Comparison of ENCODE assay signal across 26 mouse cellular contexts in genomic region chr1:163277069-163277468, GRCm38 (mm10). TPM values are rescaled to one million over a fixed set of nuclear protein-coding genes. Genes with fewer than 3 reads are reported as not detected.
"Had no signal": no experiment of that assay in that cellular context is flagged by ENCODE, and none has a peak within 500 bp of the region (broad histone marks: within the 10 kb centered on the region; RNA-seq: fewer than 3 reads in every experiment).

No protein-coding gene starts in this region.

- H3K4me3 ChIP-seq: heart, adult 2 months; heart, embryonic 13.5 days; heart, embryonic 15.5 days; hindbrain, embryonic 13.5 days; hindbrain, embryonic 15.5 days; kidney, embryonic 15.5 days; limb, embryonic 13.5 days; limb, embryonic 15.5 days; liver, embryonic 12.5 days had no signal

- H3K9me3 ChIP-seq: heart, embryonic 13.5 days; heart, embryonic 15.5 days; hindbrain, embryonic 13.5 days; hindbrain, embryonic 15.5 days; kidney, embryonic 15.5 days; limb, embryonic 13.5 days; limb, embryonic 15.5 days; liver, embryonic 12.5 days had no signal

- H3K27ac ChIP-seq: heart, adult 2 months; heart, embryonic 13.5 days; heart, embryonic 15.5 days; hindbrain, embryonic 13.5 days; hindbrain, embryonic 15.5 days; hindbrain, postnatal 0 days; kidney, embryonic 15.5 days; kidney, postnatal 0 days; limb, embryonic 13.5 days; limb, embryonic 15.5 days; liver, embryonic 12.5 days; liver, embryonic 14.5 days had no signal

- H3K4me2 ChIP-seq: heart, embryonic 11.5 days; heart, embryonic 13.5 days; heart, embryonic 15.5 days; hindbrain, embryonic 13.5 days; hindbrain, embryonic 15.5 days; kidney, embryonic 15.5 days; limb, embryonic 13.5 days; limb, embryonic 15.5 days; liver, embryonic 12.5 days had no signal

- H3K36me3 ChIP-seq: heart, embryonic 15.5 days; hindbrain, embryonic 13.5 days; hindbrain, embryonic 15.5 days; kidney, embryonic 15.5 days; liver, embryonic 12.5 days had no signal

- H3K27me3 ChIP-seq: heart, embryonic 13.5 days; heart, embryonic 15.5 days; hindbrain, embryonic 13.5 days; hindbrain, embryonic 15.5 days; kidney, embryonic 15.5 days; limb, embryonic 13.5 days; limb, embryonic 15.5 days; liver, embryonic 12.5 days had no signal

- H3K9ac ChIP-seq: heart, embryonic 13.5 days; heart, embryonic 15.5 days; hindbrain, embryonic 13.5 days; hindbrain, embryonic 15.5 days; kidney, embryonic 15.5 days; limb, embryonic 13.5 days; limb, embryonic 15.5 days; liver, embryonic 12.5 days; liver, embryonic 14.5 days had no signal

- ATAC-seq: hindbrain, postnatal 0 days; intestine, embryonic 16.5 days; liver, embryonic 12.5 days had no signal

- DNase-seq: gastrocnemius, postnatal 14 days; gastrocnemius, postnatal 36 days; heart, adult 2 months; heart, postnatal 14 days; heart, postnatal 36 days; kidney, adult 11 months; kidney, adult 2 months; kidney, adult 9 months; kidney, postnatal 14 days; kidney, postnatal 36 days; layer of hippocampus, postnatal 36 days; left cerebral cortex, postnatal 4 days had no signal

- H3K4me1 ChIP-seq: liver, embryonic 12.5 days had no signal

RNA-seq across cellular contexts. Expression of gene Prrx1, which starts 36.4 kb away (rescaled TPM):
- total RNA-seq: hematopoietic stem cell, adult 5-6 weeks had no signal
